Mouse (Mus musculus) thymus, adult 2 months (tissue): Measurements from ENCODE around the gene Ugt2a1.

Experiments used
- CTCF ChIP-seq: fragments of 200-500 bp; IDR thresholded peaks from 2 replicates; pipeline ENCODE4 v1.5.1; 2012; ENCODE audit warnings: mild to moderate bottlenecking, control low read depth, low read length, moderate library complexity, borderline replicate concordance; ENCODE audit not compliant: control insufficient read depth, poor library complexity, insufficient read depth; ENCODE audit errors: extremely low read depth
- POLR2A ChIP-seq: fragments of 200-500 bp; IDR thresholded peaks from 2 replicates; pipeline ENCODE4 v1.6.1; 2012; ENCODE audit warnings: mild to moderate bottlenecking, low read length, control low read depth, moderate library complexity; ENCODE audit not compliant: control insufficient read depth, poor library complexity, insufficient read depth; ENCODE audit errors: extremely low read depth

DNA sequence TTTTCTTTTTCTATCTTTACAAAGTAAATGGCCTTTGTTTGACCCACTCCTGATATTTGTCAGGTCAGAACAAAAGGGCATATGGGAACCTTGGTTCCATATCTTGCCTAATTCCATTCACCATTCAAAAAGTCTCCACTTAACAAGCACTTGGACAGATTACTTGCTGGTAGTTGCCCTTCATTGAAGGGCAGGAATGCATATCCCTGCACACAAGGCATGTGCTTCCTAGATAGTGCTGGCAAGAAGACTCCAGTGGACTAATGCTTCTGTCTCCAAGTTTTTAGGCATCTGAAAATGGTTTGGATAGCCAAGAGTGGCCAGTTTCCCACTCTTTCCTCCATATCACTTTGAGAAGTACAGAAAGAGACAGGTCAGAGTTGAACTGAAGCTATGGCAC lies 8.7 kb upstream of the Ugt2a1 start:
- TF ChIP-seq CTCF (no peak), POLR2A (no peak)
